Mouse (Mus musculus) layer of hippocampus, adult 18-20 months (tissue): ENCODE measurements around the gene Bcas3. TPM values are rescaled to one million over a fixed set of nuclear protein-coding genes. Genes with fewer than 3 reads are reported as not detected.

Experiments used
- microRNA-seq, 2 experiments: library from miRNA; unstranded; fragments of <30 nt; microRNA quantifications; one replicate each; pipeline ENCODE4 v1.2.0; 2021
- total RNA-seq, 2 experiments: library from RNA; stranded (reverse); gene quantifications; 2 replicates each; pipeline ENCODE4 v1.2.3; 2021

The Bcas3 gene
- total RNA-seq, 2 experiments from 2014 or later, result 70.0 to 78.5 TPM

Small RNA genes within 50 kb of the gene (microRNA-seq; reads per million reads assigned to microRNA genes)
- gene Mir5110, result 0 reads per million in 2 experiments

Other genes starting within 250 kb of the Bcas3 start
- gene Usp32, start 213.0 kb upstream of the Bcas3 start, total RNA-seq, result 10 to 100 TPM; 89.1 to 93.3 TPM
- gene 1700125H20Rik, start 182.8 kb upstream of the Bcas3 start, total RNA-seq, result not detected
- gene Appbp2, start 118.0 kb upstream of the Bcas3 start, total RNA-seq, result 10 to 100 TPM; 49.0 to 50.9 TPM
- 10 to 100 TPM; 16.2 to 17.0 TPM for gene Ppm1d, start 41.9 kb upstream of the Bcas3 start, total RNA-seq